Mouse (Mus musculus) neural tube, embryonic 10.5 days (tissue): Measurements from ENCODE around the gene Eme1.

ENCODE experiments used
- DNase-seq: peaks from one replicate; pipeline ENCODE4 v3.0.0-alpha.2; 2017; ENCODE audit warnings: low spot score; ENCODE audit errors: extremely low spot score

Eme1 gene

DNA sequence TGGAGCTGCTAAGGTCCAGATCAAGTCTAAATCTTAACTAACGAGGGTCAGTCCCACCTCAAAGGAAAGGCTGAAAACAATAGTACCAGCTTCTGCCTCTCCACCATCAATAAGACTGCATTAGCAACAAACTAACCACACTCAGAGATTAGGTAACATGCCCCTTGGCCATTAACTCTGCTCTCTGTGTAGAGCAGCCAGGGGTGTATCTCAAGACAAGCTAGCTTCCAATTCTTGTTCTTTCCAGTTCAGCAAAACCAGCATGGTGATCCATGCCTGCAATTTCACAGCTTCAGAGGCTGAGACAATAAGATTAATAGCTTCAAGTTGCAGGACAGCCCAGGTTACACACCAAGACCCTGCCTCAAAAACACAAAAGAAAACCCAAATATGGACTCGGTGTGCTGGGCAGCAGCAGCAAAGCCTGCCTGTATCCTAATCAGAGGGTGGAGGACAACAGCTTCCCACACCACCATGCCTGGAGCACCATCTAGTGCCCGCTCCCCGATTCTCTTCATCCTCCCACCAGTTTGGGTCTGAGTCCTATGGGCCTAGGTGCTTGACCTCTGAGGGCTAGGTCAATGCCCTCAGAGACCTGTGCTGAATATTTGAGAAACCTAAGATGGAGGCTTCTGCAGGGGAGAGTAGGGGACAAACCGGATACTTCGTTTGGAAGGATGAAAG, 55.2 kb downstream of the Eme1 start:
- no peak for DNase-seq

- DNase-seq = no peak
Measured at GRCm38 (mm10) chr11:94597319-94597718, 56.4 kb downstream of the Eme1 start.

- DNase-seq = no peak
Measured at GRCm38 (mm10) chr11:94596311-94596852, 57.4 kb downstream of the Eme1 start.
